Mouse (Mus musculus) Muller cell, postnatal 12 days (primary cell): Measurements from ENCODE around the gene Pde4d.

Experiments
- DNase-seq: peaks from one replicate; pipeline ENCODE4 v3.0.0-alpha.2; 2015; ENCODE audit errors: inconsistent ontology term

Gene Pde4d

GRCm38 (mm10) chr13:109809646-109810045 is 1359.9 kb downstream of the Pde4d start:
- no peak for DNase-seq

- no peak for DNase-seq
These were observed 1364.2 kb downstream of the Pde4d start for GRCm38 (mm10) chr13:109813924-109814323.

GRCm38 (mm10) chr13:109819071-109819470 is 1369.3 kb downstream of the Pde4d start:
- peak; percentile 51 for DNase-seq

GRCm38 (mm10) chr13:109820141-109820540 is 1370.4 kb downstream of the Pde4d start:
- DNase-seq, result no peak

GRCm38 (mm10) chr13:109820866-109821265 is 1371.1 kb downstream of the Pde4d start:
- DNase-seq, result no peak

- DNase-seq, result no peak
These were observed 1372.1 kb downstream of the Pde4d start for GRCm38 (mm10) chr13:109821725-109822412.

- peak; percentile 98 for DNase-seq
These were observed 1372.9 kb downstream of the Pde4d start for GRCm38 (mm10) chr13:109822413-109823298.

GRCm38 (mm10) chr13:109823307-109824031 is 1373.7 kb downstream of the Pde4d start:
- DNase-seq, result peak; percentile 85

- DNase-seq, result no peak
These were observed 1376.1 kb downstream of the Pde4d start for GRCm38 (mm10) chr13:109825891-109826290.

- no peak for DNase-seq
These were observed 1377.6 kb downstream of the Pde4d start for GRCm38 (mm10) chr13:109827341-109827740.

GRCm38 (mm10) chr13:109827909-109828308 is 1378.2 kb downstream of the Pde4d start:
- no peak for DNase-seq

GRCm38 (mm10) chr13:109829444-109829843 is 1379.7 kb downstream of the Pde4d start:
- DNase-seq, result no peak

- no peak for DNase-seq
These were observed 1385.2 kb downstream of the Pde4d start for GRCm38 (mm10) chr13:109834935-109835334.

- DNase-seq, result no peak
These were observed 1387.7 kb downstream of the Pde4d start for GRCm38 (mm10) chr13:109837453-109837852.

GRCm38 (mm10) chr13:109837921-109838320 is 1388.2 kb downstream of the Pde4d start:
- no peak for DNase-seq

- DNase-seq, result no peak
These were observed 1390.5 kb downstream of the Pde4d start for GRCm38 (mm10) chr13:109840251-109840650.

GRCm38 (mm10) chr13:109841140-109841822 is 1391.5 kb downstream of the Pde4d start:
- no peak for DNase-seq

GRCm38 (mm10) chr13:109842982-109843381 is 1393.2 kb downstream of the Pde4d start:
- no peak for DNase-seq

GRCm38 (mm10) chr13:109844828-109845227 is 1395.1 kb downstream of the Pde4d start:
- DNase-seq, result no peak

GRCm38 (mm10) chr13:109863826-109864225 is 1414.1 kb downstream of the Pde4d start:
- DNase-seq, result no peak

GRCm38 (mm10) chr13:109864311-109864710 is 1414.6 kb downstream of the Pde4d start:
- no peak for DNase-seq

GRCm38 (mm10) chr13:109880392-109880791 is 1430.6 kb downstream of the Pde4d start:
- DNase-seq, result no peak
